Mouse (Mus musculus) liver, adult (tissue): ENCODE data around the gene Sv2c.

Experiments
- GATA4 ChIP-seq: IDR thresholded peaks from 2 replicates; pipeline ENCODE4 v1.6.1; 2014; ENCODE audit warnings: mild to moderate bottlenecking, low read length; ENCODE audit not compliant: insufficient replicate concordance

The Sv2c gene

GRCm38 (mm10) chr13:95943919-95944318 is 188.5 kb downstream of the Sv2c start:
- TF ChIP-seq GATA4: no peak

- no peak for TF ChIP-seq GATA4
Observed at GRCm38 (mm10) chr13:95942587-95942986, 189.8 kb downstream of the Sv2c start.

- TF ChIP-seq GATA4: no peak
Observed at GRCm38 (mm10) chr13:95941861-95942260, 190.5 kb downstream of the Sv2c start.

GRCm38 (mm10) chr13:95940811-95941210 is 191.6 kb downstream of the Sv2c start:
- TF ChIP-seq GATA4: no peak

GRCm38 (mm10) chr13:95924201-95924621 is 208.2 kb downstream of the Sv2c start:
- no peak for TF ChIP-seq GATA4

- TF ChIP-seq GATA4: no peak
Observed at GRCm38 (mm10) chr13:95922626-95923025, 209.8 kb downstream of the Sv2c start.

- no peak for TF ChIP-seq GATA4
Observed at GRCm38 (mm10) chr13:95918624-95919284, 213.6 kb downstream of the Sv2c start.

- no peak for TF ChIP-seq GATA4
Observed at GRCm38 (mm10) chr13:95913046-95913406, 219.4 kb downstream of the Sv2c start.

GRCm38 (mm10) chr13:95912157-95913045 is 220.0 kb downstream of the Sv2c start:
- no peak for TF ChIP-seq GATA4

GRCm38 (mm10) chr13:95910270-95910669 is 222.1 kb downstream of the Sv2c start:
- TF ChIP-seq GATA4: no peak

GRCm38 (mm10) chr13:95909244-95909643 is 223.1 kb downstream of the Sv2c start:
- TF ChIP-seq GATA4: no peak
